Mouse (Mus musculus) c-Kit-negative CD71-positive TER-119-positive erythroid progenitor cells, embryonic 14.5 days (primary cell): ENCODE data around the gene Pcbp1.
"Not testable (repeated sequence)": the region's sequence is repeated elsewhere in the genome, so short reads cannot be mapped to it uniquely, and the experiment has no call there.

Source experiments
- DNase-seq: peaks from one replicate; pipeline ENCODE4 v3.0.0-alpha.2; 2013; ENCODE audit warnings: low read depth, low spot score

Pcbp1 gene

GRCm38 (mm10) chr6:86526032-86526960, at the start of gene Pcbp1:
TSS of gene Pcbp1 (minus strand) at chr6:86526321.
- DNase-seq = peak; percentile 84

- DNase-seq = no peak
Measured at GRCm38 (mm10) chr6:86574495-86574894, 48.4 kb upstream of the Pcbp1 start.

- no peak for DNase-seq
Measured at GRCm38 (mm10) chr6:86570830-86571229, 44.7 kb upstream of the Pcbp1 start.

GRCm38 (mm10) chr6:86569461-86569820, 43.3 kb upstream of the Pcbp1 start:
- DNase-seq = no peak

- DNase-seq = no peak
Measured at GRCm38 (mm10) chr6:86568816-86569460, 42.8 kb upstream of the Pcbp1 start.

- no peak for DNase-seq
Measured at GRCm38 (mm10) chr6:86565782-86566181, 39.7 kb upstream of the Pcbp1 start.

GRCm38 (mm10) chr6:86557182-86557581, 31.1 kb upstream of the Pcbp1 start:
- not testable (repeated sequence) for DNase-seq

- DNase-seq = no peak
Measured at GRCm38 (mm10) chr6:86556345-86557058, 30.4 kb upstream of the Pcbp1 start.

GRCm38 (mm10) chr6:86550587-86550986, 24.5 kb upstream of the Pcbp1 start:
- no peak for DNase-seq

- DNase-seq = peak; percentile 60
Measured at GRCm38 (mm10) chr6:86547880-86548367, 21.8 kb upstream of the Pcbp1 start.

- no peak for DNase-seq
Measured at GRCm38 (mm10) chr6:86547228-86547755, 21.2 kb upstream of the Pcbp1 start.

GRCm38 (mm10) chr6:86545236-86545635, 19.1 kb upstream of the Pcbp1 start:
- DNase-seq = no peak

- no peak for DNase-seq
Measured at GRCm38 (mm10) chr6:86543869-86544268, 17.7 kb upstream of the Pcbp1 start.

GRCm38 (mm10) chr6:86543060-86543459, 16.9 kb upstream of the Pcbp1 start:
- no peak for DNase-seq

- no peak for DNase-seq
Measured at GRCm38 (mm10) chr6:86541650-86542049, 15.5 kb upstream of the Pcbp1 start.

GRCm38 (mm10) chr6:86528451-86528785, 2.3 kb upstream of the Pcbp1 start:
- no peak for DNase-seq

- DNase-seq = no peak
Measured at GRCm38 (mm10) chr6:86527766-86528450, 1.8 kb upstream of the Pcbp1 start.

- peak; percentile 66 for DNase-seq
Measured at GRCm38 (mm10) chr6:86526961-86527740, 1.0 kb upstream of the Pcbp1 start.

- DNase-seq = peak; percentile 42
Measured at GRCm38 (mm10) chr6:86525646-86526031, 482 bp downstream of the Pcbp1 start.

GRCm38 (mm10) chr6:86524879-86525645, 1.1 kb downstream of the Pcbp1 start:
- DNase-seq = peak; percentile 67
